Mouse (Mus musculus) limb, embryonic 15.5 days (tissue): ENCODE data around the gene Lhpp. TPM values are rescaled to one million over a fixed set of nuclear protein-coding genes. Genes with fewer than 3 reads are reported as not detected.
A peak's percentile ranks its signal among the peaks of the same experiment; 100 is the strongest.

Experiments used
- ATAC-seq: fragments of 200-750 bp; cut with Nextera tagmentation; 2 replicates; pipeline ENCODE4 v1.8.0; 2017; ENCODE audit warnings: low read depth, moderate TSS enrichment; ENCODE audit not compliant: insufficient number of reproducible peaks, low FRiP score, low TSS enrichment
- H3K27ac ChIP-seq: fragments of 300-500 bp; sonication (generic); 2 replicates; pipeline ENCODE4 v1.5.1; 2015; ENCODE audit warnings: moderate library complexity, mild to moderate bottlenecking, inconsistent platforms
- H3K27me3 ChIP-seq: fragments of 300-500 bp; sonication (generic); 2 replicates; pipeline ENCODE4 v1.6.1; 2015; ENCODE audit warnings: inconsistent platforms
- H3K36me3 ChIP-seq: fragments of 300-500 bp; sonication (generic); 2 replicates; pipeline ENCODE4 v1.6.1; 2015; ENCODE audit warnings: inconsistent platforms
- H3K4me1 ChIP-seq: fragments of 300-500 bp; sonication (generic); 2 replicates; pipeline ENCODE4 v1.6.1; 2015; ENCODE audit warnings: inconsistent platforms
- H3K4me2 ChIP-seq: fragments of 300-500 bp; sonication (generic); 2 replicates; pipeline ENCODE4 v1.6.1; 2015; ENCODE audit warnings: mild to moderate bottlenecking, inconsistent platforms
- H3K4me3 ChIP-seq: fragments of 300-500 bp; sonication (generic); 2 replicates; pipeline ENCODE4 v1.5.1; 2015; ENCODE audit warnings: mild to moderate bottlenecking, inconsistent platforms
- H3K9ac ChIP-seq: fragments of 300-500 bp; sonication (generic); 2 replicates; pipeline ENCODE4 v1.6.1; 2015; ENCODE audit warnings: inconsistent platforms
- H3K9me3 ChIP-seq: fragments of 300-500 bp; sonication (generic); 2 replicates; pipeline ENCODE4 v1.6.1; 2016; ENCODE audit warnings: inconsistent platforms
- WGBS: fragments of 180-500 bp; shearing (Covaris S2); methylation state at CpG from one replicate; pipeline ENCODE4 v1.1.7; 2015; 5-methylcytosine and 5-hydroxymethylcytosine counted together
- polyA plus RNA-seq: library from polyadenylated mRNA; unstranded; fragments of >200 nt; fragmentation: Nextera tagmentation; extraction: Ambion mirVana; gene quantifications from 2 replicates; pipeline ENCODE4 v1.2.1, GENCODE M21; 2015

The Lhpp gene
- polyA plus RNA-seq, 1 experiment from 2014 or later: 16.8 TPM

DNA sequence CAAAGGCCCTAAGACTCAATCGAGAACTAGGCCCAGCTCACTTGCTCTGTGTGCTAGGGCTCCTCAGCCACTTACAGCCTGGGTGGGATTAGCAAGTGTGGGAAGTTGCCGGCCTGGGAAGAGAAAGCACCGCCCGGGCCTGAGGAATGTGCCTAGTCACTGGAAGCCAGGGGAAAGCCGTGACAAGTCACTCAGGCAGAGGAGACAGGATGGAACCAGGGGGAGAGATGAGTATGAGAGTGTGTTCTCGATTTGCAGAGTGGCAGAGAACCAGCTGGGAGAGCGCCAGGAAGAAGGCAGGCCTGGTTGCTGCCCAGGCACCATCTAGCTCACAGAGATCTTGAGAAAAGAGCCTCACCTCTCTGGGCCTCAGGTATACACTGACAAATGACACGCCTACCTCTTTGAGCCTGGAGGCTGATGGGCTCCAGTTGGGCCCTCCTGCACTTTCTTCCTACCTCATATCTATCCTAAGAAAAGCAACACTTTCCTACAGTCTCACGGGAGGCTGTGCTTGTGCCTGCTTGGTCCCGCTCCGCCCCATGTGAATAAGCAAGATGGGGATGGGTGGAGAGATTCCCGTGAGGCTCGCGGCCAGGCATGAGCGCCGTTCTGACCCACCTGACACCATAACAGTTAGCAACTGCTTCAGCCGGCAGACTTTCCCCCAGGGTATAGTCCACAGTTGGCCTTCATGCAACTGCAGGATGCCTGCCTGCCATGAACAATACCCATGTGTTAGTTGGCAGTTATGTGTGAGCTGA, 125.8 kb downstream of the Lhpp start:
- Histone ChIP-seq H3K27ac (peak overlapping the region; percentile 76), H3K9ac (no peak overlapping the region), H3K27me3 (no peaks in the 10 kb centered on the region), H3K36me3 (peaks cover 15% of the 10 kb centered on the region), H3K9me3 (no peaks in the 10 kb centered on the region), H3K4me2 (no peak overlapping the region), H3K4me1 (peaks cover 35% of the 10 kb centered on the region), H3K4me3 (no peak overlapping the region)
- WGBS: 45% methylated on average over 17 of the region's 17 CpGs
- peak; percentile 46; the same call in 1 of the 2 replicates for ATAC-seq

DNA sequence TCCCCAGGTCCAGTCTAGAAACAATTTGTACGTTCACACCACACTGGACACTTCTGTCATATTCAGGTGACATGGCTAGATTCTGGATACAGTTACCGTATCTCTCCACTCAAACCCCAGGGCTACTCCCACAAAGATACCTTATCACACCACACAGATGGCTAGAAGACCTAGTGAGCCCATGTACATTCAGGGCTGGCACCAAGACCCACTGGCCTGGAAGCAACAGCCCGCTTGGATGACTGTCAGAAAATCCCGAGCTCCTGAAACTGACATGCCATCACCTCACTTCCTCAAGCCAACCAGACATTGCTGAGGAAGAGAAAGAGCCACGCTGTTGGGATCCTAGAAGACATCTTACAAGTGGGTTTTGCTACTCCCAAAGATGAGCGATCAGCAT, 128.4 kb downstream of the Lhpp start:
- H3K4me1 ChIP-seq: peaks cover 39% of the 10 kb centered on the region
- no peaks in the 10 kb centered on the region for H3K27me3 ChIP-seq
- peaks cover 12% of the 10 kb centered on the region for H3K36me3 ChIP-seq
- H3K4me2 ChIP-seq: no peak overlapping the region
- no peak overlapping the region for H3K4me3 ChIP-seq
- H3K9me3 ChIP-seq: no peaks in the 10 kb centered on the region
- H3K27ac ChIP-seq: no peak overlapping the region
- ATAC-seq: no peak
- no peak overlapping the region for H3K9ac ChIP-seq
- 94% methylated on average over 6 of the region's 6 CpGs for WGBS

- H3K4me3 ChIP-seq: no peak overlapping the region
- peaks cover 7% of the 10 kb centered on the region; the same call in 1 of the 2 replicates for H3K36me3 ChIP-seq
- no peak overlapping the region for H3K9ac ChIP-seq
- ATAC-seq: no peak
- WGBS: 93% methylated on average over 6 of the region's 6 CpGs
- no peak overlapping the region for H3K27ac ChIP-seq
- peaks cover 39% of the 10 kb centered on the region for H3K4me1 ChIP-seq
- no peaks in the 10 kb centered on the region for H3K27me3 ChIP-seq
- H3K4me2 ChIP-seq: no peak overlapping the region
- H3K9me3 ChIP-seq: no peaks in the 10 kb centered on the region
Measured at GRCm38 (mm10) chr7:132739829-132740228, 129.4 kb downstream of the Lhpp start.

GRCm38 (mm10) chr7:132742912-132743311, 132.5 kb downstream of the Lhpp start:
- H3K9me3 ChIP-seq: no peaks in the 10 kb centered on the region
- peak; percentile 58; the same call in 1 of the 2 replicates for ATAC-seq
- WGBS: 51% methylated on average over 5 of the region's 5 CpGs

GRCm38 (mm10) chr7:132747096-132747495, 136.7 kb downstream of the Lhpp start:
- ATAC-seq: no peak
- Histone ChIP-seq H3K4me1 (peaks cover 31% of the 10 kb centered on the region), H3K4me3 (no peak overlapping the region), H3K4me2 (no peak overlapping the region), H3K9ac (no peak overlapping the region), H3K27me3 (no peaks in the 10 kb centered on the region), H3K27ac (no peak overlapping the region), H3K36me3 (no peaks in the 10 kb centered on the region), H3K9me3 (no peaks in the 10 kb centered on the region)
- WGBS: 67% methylated on average over 6 of the region's 6 CpGs

More at GRCm38 (mm10) chr7:132742912-132743311, 132.5 kb downstream of the Lhpp start:
- Histone ChIP-seq H3K4me1 (peaks cover 27% of the 10 kb centered on the region), H3K27me3 (no peaks in the 10 kb centered on the region), H3K4me2 (no peak overlapping the region), H3K9ac (no peak overlapping the region), H3K27ac (peak overlapping the region; percentile 80), H3K36me3 (peaks cover 7% of the 10 kb centered on the region; the same call in 1 of the 2 replicates), H3K4me3 (no peak overlapping the region)

GRCm38 (mm10) chr7:132748076-132748769, 137.8 kb downstream of the Lhpp start:
- H3K9me3 ChIP-seq: no peaks in the 10 kb centered on the region
- WGBS: 84% methylated on average over 3 of the region's 3 CpGs
- H3K27ac ChIP-seq: no peak overlapping the region
- no peak overlapping the region for H3K9ac ChIP-seq
- 0 out of 2 replicates have a peak, but pooled peaks cover 5% of the 10 kb centered on the region for H3K36me3 ChIP-seq
- no peaks in the 10 kb centered on the region for H3K27me3 ChIP-seq
- peak; percentile 28; the same call in 1 of the 2 replicates for ATAC-seq
- H3K4me3 ChIP-seq: no peak overlapping the region
- peaks cover 23% of the 10 kb centered on the region for H3K4me1 ChIP-seq
- no peak overlapping the region for H3K4me2 ChIP-seq

DNA sequence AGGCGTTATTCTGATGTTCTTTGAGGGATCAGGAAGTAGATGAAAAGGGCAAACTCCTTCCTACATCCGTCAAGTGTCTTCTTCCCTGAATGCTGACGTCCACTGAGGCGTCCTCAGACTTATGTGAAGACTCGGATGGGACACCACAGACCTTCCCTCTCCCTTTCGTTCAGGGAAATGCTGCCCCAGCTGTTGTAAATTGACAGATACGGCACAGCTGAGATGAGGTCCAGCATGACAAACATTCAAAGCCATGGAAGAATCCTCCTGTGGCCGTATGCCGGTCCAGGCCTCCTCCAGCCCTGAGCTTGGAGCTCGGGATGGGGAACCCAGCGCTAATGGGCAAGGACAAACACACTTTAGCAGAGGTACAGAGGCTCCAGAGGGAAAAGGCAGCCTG, 139.1 kb downstream of the Lhpp start:
- 90% methylated on average over 11 of the region's 11 CpGs for WGBS
- Histone ChIP-seq H3K9me3 (no peaks in the 10 kb centered on the region), H3K4me2 (no peak overlapping the region), H3K27me3 (no peaks in the 10 kb centered on the region), H3K9ac (no peak overlapping the region), H3K36me3 (0 out of 2 replicates have a peak, but pooled peaks cover 6% of the 10 kb centered on the region), H3K4me3 (no peak overlapping the region), H3K27ac (no peak overlapping the region), H3K4me1 (peaks cover 34% of the 10 kb centered on the region)
- ATAC-seq: no peak

- H3K36me3 ChIP-seq: peaks cover 8% of the 10 kb centered on the region
- no peak for ATAC-seq
- no peak overlapping the region for H3K9ac ChIP-seq
- no peak overlapping the region for H3K27ac ChIP-seq
- no peak overlapping the region for H3K4me3 ChIP-seq
- peaks cover 41% of the 10 kb centered on the region for H3K4me1 ChIP-seq
- no peak overlapping the region for H3K4me2 ChIP-seq
- no peaks in the 10 kb centered on the region for H3K27me3 ChIP-seq
- WGBS: 69% methylated on average over 2 of the region's 2 CpGs
- no peaks in the 10 kb centered on the region for H3K9me3 ChIP-seq
Measured at GRCm38 (mm10) chr7:132751716-132752115, 141.3 kb downstream of the Lhpp start.

DNA sequence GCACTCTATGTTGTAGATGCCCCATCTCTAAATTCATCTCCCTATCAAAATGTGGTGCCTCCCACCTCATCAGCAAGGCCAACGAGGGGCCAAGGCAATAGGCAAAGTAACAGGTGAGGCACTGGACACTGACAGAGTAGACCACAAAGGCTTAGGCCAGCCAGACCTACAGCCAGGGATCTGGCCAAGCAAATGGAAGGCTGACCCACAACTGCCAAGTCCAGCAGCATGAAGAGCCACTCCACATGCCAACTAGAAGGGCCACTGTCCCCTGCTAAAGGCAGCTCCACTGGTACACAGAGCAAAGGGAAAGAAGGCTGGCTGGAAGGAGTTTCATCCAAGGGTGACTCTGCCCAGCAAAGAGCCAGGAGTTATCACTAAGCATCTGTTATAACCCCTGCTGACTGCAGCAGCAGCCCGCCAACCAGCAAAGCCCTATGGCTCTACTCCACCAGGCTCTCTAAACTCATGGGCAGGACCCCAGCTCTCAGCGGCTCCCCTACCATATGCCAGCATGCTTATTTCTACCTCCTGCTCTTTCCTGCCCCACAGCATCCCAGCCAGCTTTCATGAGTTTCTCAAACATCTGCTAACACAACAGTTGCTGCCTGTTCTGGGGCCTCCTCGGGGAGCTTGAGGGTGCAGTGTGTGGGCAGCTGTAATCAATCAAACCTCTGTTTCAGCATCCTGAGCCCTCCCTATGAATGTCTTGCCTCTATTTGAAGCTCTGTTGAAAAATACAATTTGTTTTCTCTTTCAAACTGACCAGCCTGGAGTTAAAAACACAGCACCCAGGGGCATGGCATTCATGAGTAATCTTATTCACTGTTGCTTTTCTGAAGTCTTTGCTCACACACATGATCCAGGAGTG, 143.3 kb downstream of the Lhpp start:
- H3K27me3 ChIP-seq: no peaks in the 10 kb centered on the region
- no peak overlapping the region for H3K9ac ChIP-seq
- H3K9me3 ChIP-seq: no peaks in the 10 kb centered on the region
- peaks cover 27% of the 10 kb centered on the region for H3K4me1 ChIP-seq
- ATAC-seq: peak; percentile 66
- H3K27ac ChIP-seq: peak overlapping the region; percentile 81
- peaks cover 26% of the 10 kb centered on the region for H3K36me3 ChIP-seq
- no peak overlapping the region for H3K4me3 ChIP-seq
- no peak overlapping the region for H3K4me2 ChIP-seq
- 32% methylated on average over 4 of the region's 4 CpGs for WGBS

- peaks cover 32% of the 10 kb centered on the region for H3K36me3 ChIP-seq
- H3K9ac ChIP-seq: no peak overlapping the region
- peaks cover 28% of the 10 kb centered on the region for H3K4me1 ChIP-seq
- H3K27ac ChIP-seq: peak overlapping the region; percentile 81
- no peak overlapping the region for H3K4me3 ChIP-seq
- no peak overlapping the region for H3K4me2 ChIP-seq
- no peaks in the 10 kb centered on the region for H3K27me3 ChIP-seq
- H3K9me3 ChIP-seq: no peaks in the 10 kb centered on the region
- WGBS: 43% methylated on average over 3 of the region's 3 CpGs
- no peak for ATAC-seq
Measured at GRCm38 (mm10) chr7:132754389-132754750, 143.9 kb downstream of the Lhpp start.
